Mouse (Mus musculus): Measurements from ENCODE around the gene Mttp. TPM values are rescaled to one million over a fixed set of nuclear protein-coding genes. Genes with fewer than 3 reads are reported as not detected.

Gene Mttp
- polyA plus RNA-seq, 2 experiments, result 16.0 to 30.7 TPM

- ATAC-seq (ENCODE audit: insufficient read depth), result no peak
- 44% methylated on average over 2 of the region's 2 CpGs for WGBS (ENCODE audit: insufficient replicate concordance)
These were observed 103.8 kb downstream of the Mttp start for GRCm38 (mm10) chr3:138040938-138041337.

More at GRCm38 (mm10) chr3:138040938-138041337, 103.8 kb downstream of the Mttp start:
- no peak overlapping the region for H3K4me2 ChIP-seq (ENCODE audit: low read depth)
- no peak overlapping the region for H3K4me3 ChIP-seq (ENCODE audit: insufficient read depth in 1 of 2, low read depth in 2 of 2, low read length in 2 of 2)
- H3K9ac ChIP-seq (replicated peaks), result no peak overlapping the region
- no peaks in the 10 kb centered on the region for H3K4me1 ChIP-seq (replicated peaks; ENCODE audit: control insufficient read depth in 2 of 2, insufficient read depth in 2 of 2, low read length in 1 of 2)
- no peaks in the 10 kb centered on the region for H3K27me3 ChIP-seq (ENCODE audit: control insufficient read depth, insufficient read depth, low read length)
- H3K27ac ChIP-seq, result no peak overlapping the region
- no peaks in the 10 kb centered on the region for H3K36me3 ChIP-seq (replicated peaks; ENCODE audit: control insufficient read depth, insufficient read depth, low read depth)
- TF ChIP-seq EP300 (IDR thresholded peaks at IDR 0.05; ENCODE audit: low read depth) (no peak), CTCF (IDR thresholded peaks at IDR 0.05; ENCODE audit: low read depth) (no peak)
- H3K9me3 ChIP-seq (ENCODE audit: control insufficient read depth, low read length), result no peaks in the 10 kb centered on the region
- no peak for DNase-seq (ENCODE audit: low read depth in 3 of 3, low spot score in 3 of 3)

Other genes with a start within 250 kb of the Mttp start
- 31.3 and 35.2 TPM in 2 replicates for gene Lamtor3, start 226.5 kb downstream of the Mttp start, polyA plus RNA-seq (2012; rRNA removed)
- 54.3 and 60.1 TPM in 2 replicates for gene Lamtor3, start 226.5 kb downstream of the Mttp start, polyA plus RNA-seq (2014; fragmentation: Nextera tagmentation; extraction: Ambion mirVana)
- gene Dapp1, start 163.4 kb downstream of the Mttp start, polyA plus RNA-seq (2012; rRNA removed), result 5.1 and 8.8 TPM in 2 replicates
- 10.6 and 11.5 TPM in 2 replicates for gene Dapp1, start 163.4 kb downstream of the Mttp start, polyA plus RNA-seq (2014; fragmentation: Nextera tagmentation; extraction: Ambion mirVana)
- 0.01 TPM in 2 replicates for gene 1110002E22Rik, start 79.9 kb downstream of the Mttp start, polyA plus RNA-seq (2012; rRNA removed)
- not detected in 2 replicates for gene 1110002E22Rik, start 79.9 kb downstream of the Mttp start, polyA plus RNA-seq (2014; fragmentation: Nextera tagmentation; extraction: Ambion mirVana)
- 0.02 TPM in 1 of 2 replicates, not detected in the other for gene Gm5105, start 77.6 kb downstream of the Mttp start, polyA plus RNA-seq (2012; rRNA removed)
- gene Gm5105, start 77.6 kb downstream of the Mttp start, polyA plus RNA-seq (2014; fragmentation: Nextera tagmentation; extraction: Ambion mirVana), result not detected in 2 replicates
- 2.0 and 3.3 TPM in 2 replicates for gene Trmt10a, start 1.5 kb downstream of the Mttp start, polyA plus RNA-seq (2012; rRNA removed)
- gene Trmt10a, start 1.5 kb downstream of the Mttp start, polyA plus RNA-seq (2014; fragmentation: Nextera tagmentation; extraction: Ambion mirVana), result 5.2 and 5.6 TPM in 2 replicates
- gene 4930579F01Rik, start 48.9 kb upstream of the Mttp start, polyA plus RNA-seq (2012; rRNA removed), result not detected in 2 replicates
- gene 4930579F01Rik, start 48.9 kb upstream of the Mttp start, polyA plus RNA-seq (2014; fragmentation: Nextera tagmentation; extraction: Ambion mirVana), result not detected in 2 replicates
- gene Adh7, start 72.8 kb upstream of the Mttp start, polyA plus RNA-seq (2012; rRNA removed), result 0.04 and 0.07 TPM in 2 replicates
- gene Adh7, start 72.8 kb upstream of the Mttp start, polyA plus RNA-seq (2014; fragmentation: Nextera tagmentation; extraction: Ambion mirVana), result 0.39 and 0.42 TPM in 2 replicates
- 3.8 and 4.0 TPM in 2 replicates for gene Adh1, start 116.0 kb upstream of the Mttp start, polyA plus RNA-seq (2012; rRNA removed)
- gene Adh1, start 116.0 kb upstream of the Mttp start, polyA plus RNA-seq (2014; fragmentation: Nextera tagmentation; extraction: Ambion mirVana), result 8.4 and 10.6 TPM in 2 replicates
- not detected in 2 replicates for gene Adh6a, start 168.3 kb upstream of the Mttp start, polyA plus RNA-seq (2012; rRNA removed)
- gene Adh6a, start 168.3 kb upstream of the Mttp start, polyA plus RNA-seq (2014; fragmentation: Nextera tagmentation; extraction: Ambion mirVana), result not detected in 2 replicates
- 0.12 and 0.13 TPM in 2 replicates for gene Adh6b, start 196.8 kb upstream of the Mttp start, polyA plus RNA-seq (2012; rRNA removed)
- 0.53 and 0.76 TPM in 2 replicates for gene Adh6b, start 196.8 kb upstream of the Mttp start, polyA plus RNA-seq (2014; fragmentation: Nextera tagmentation; extraction: Ambion mirVana)